Mouse (Mus musculus) G1E-ER4 (cell line): ENCODE measurements around the gene Igfals. TPM values are rescaled to one million over a fixed set of nuclear protein-coding genes. Genes with fewer than 3 reads are reported as not detected.

Source experiments
- GATA1 ChIP-seq: IDR thresholded peaks from one replicate; pipeline ENCODE4 v1.8.0; 2012; ENCODE audit warnings: low read length, inconsistent platforms
- polyA plus RNA-seq: library from polyadenylated mRNA; stranded (reverse); fragments of >175 nt; gene quantifications from 2 replicates; pipeline ENCODE4 v1.2.3, GENCODE M21; 2012

The Igfals gene
- polyA plus RNA-seq, 1 experiment = 0.03 TPM

GRCm38 (mm10) chr17:24896241-24896992 lies 30.6 kb downstream of the Igfals start, which contains the start of gene Nme3:
Nme3 (plus strand) TSS chr17:24896500.
- no peak for TF ChIP-seq GATA1

GRCm38 (mm10) chr17:24896993-24897269 lies 31.1 kb downstream of the Igfals start:
- TF ChIP-seq GATA1 = no peak

- TF ChIP-seq GATA1 = no peak
Observed at GRCm38 (mm10) chr17:24897600-24897999, 31.8 kb downstream of the Igfals start.

GRCm38 (mm10) chr17:24898041-24898854 lies 32.5 kb downstream of the Igfals start:
- no peak for TF ChIP-seq GATA1

GRCm38 (mm10) chr17:24899153-24899552 lies 33.4 kb downstream of the Igfals start:
- no peak for TF ChIP-seq GATA1

- TF ChIP-seq GATA1 = no peak
Observed at GRCm38 (mm10) chr17:24900014-24900413, 34.2 kb downstream of the Igfals start.

GRCm38 (mm10) chr17:24902124-24902523 lies 36.3 kb downstream of the Igfals start:
- TF ChIP-seq GATA1 = no peak

GRCm38 (mm10) chr17:24902671-24903474 lies 37.1 kb downstream of the Igfals start:
- TF ChIP-seq GATA1 = peak; percentile 86

- TF ChIP-seq GATA1 = no peak
Observed at GRCm38 (mm10) chr17:24903767-24904166, 38.0 kb downstream of the Igfals start.

- no peak for TF ChIP-seq GATA1
Observed at GRCm38 (mm10) chr17:24907591-24907990, 41.8 kb downstream of the Igfals start.

GRCm38 (mm10) chr17:24913984-24914383 lies 48.2 kb downstream of the Igfals start:
- no peak for TF ChIP-seq GATA1

GRCm38 (mm10) chr17:24923246-24923645 lies 57.4 kb downstream of the Igfals start:
- TF ChIP-seq GATA1 = no peak

GRCm38 (mm10) chr17:24929506-24929905 lies 63.7 kb downstream of the Igfals start:
- TF ChIP-seq GATA1 = no peak

Other genes with a start within 250 kb of the Igfals start
- gene Tsc2, start 233.4 kb upstream of the Igfals start, polyA plus RNA-seq = 45.3 and 52.6 TPM in 2 replicates
- gene Nthl1, start 233.3 kb upstream of the Igfals start, polyA plus RNA-seq = 24.0 and 31.0 TPM in 2 replicates
- gene Slc9a3r2, start 215.7 kb upstream of the Igfals start, polyA plus RNA-seq = not detected in 2 replicates
- gene Npw, start 207.5 kb upstream of the Igfals start, polyA plus RNA-seq = not detected in 2 replicates
- gene Zfp598, start 196.3 kb upstream of the Igfals start, polyA plus RNA-seq = 90.5 and 98.9 TPM in 2 replicates
- gene Syngr3, start 176.0 kb upstream of the Igfals start, polyA plus RNA-seq = 0.13 TPM in 2 replicates
- gene Gfer, start 169.8 kb upstream of the Igfals start, polyA plus RNA-seq = 149 and 186 TPM in 2 replicates
- 0.33 and 0.89 TPM in 2 replicates for gene Noxo1, start 169.8 kb upstream of the Igfals start, polyA plus RNA-seq
- 25.6 and 35.3 TPM in 2 replicates for gene Tbl3, start 158.3 kb upstream of the Igfals start, polyA plus RNA-seq
- 0.14 and 0.36 TPM in 2 replicates for gene Rnf151, start 147.9 kb upstream of the Igfals start, polyA plus RNA-seq
- gene Rps2, start 147.9 kb upstream of the Igfals start, polyA plus RNA-seq = 2,301 and 3,917 TPM in 2 replicates
- 457 and 647 TPM in 2 replicates for gene Ndufb10, start 141.5 kb upstream of the Igfals start, polyA plus RNA-seq
- gene Rpl3l, start 138.2 kb upstream of the Igfals start, polyA plus RNA-seq = not detected in 2 replicates
- gene Msrb1, start 129.4 kb upstream of the Igfals start, polyA plus RNA-seq = 11.1 and 11.3 TPM in 2 replicates
- gene Hs3st6, start 113.0 kb upstream of the Igfals start, polyA plus RNA-seq = not detected in 2 replicates
- 0.14 TPM in 2 replicates for gene Meiob, start 61.7 kb upstream of the Igfals start, polyA plus RNA-seq
- gene Hagh, start 25.9 kb upstream of the Igfals start, polyA plus RNA-seq = 27.1 and 44.6 TPM in 2 replicates
- gene Fahd1, start 15.6 kb upstream of the Igfals start, polyA plus RNA-seq = 5.3 and 5.9 TPM in 2 replicates
- gene Nubp2, start 20.4 kb downstream of the Igfals start, polyA plus RNA-seq = 61.9 and 127 TPM in 2 replicates
- gene Spsb3, start 20.6 kb downstream of the Igfals start, polyA plus RNA-seq = 37.1 and 46.2 TPM in 2 replicates
- gene Eme2, start 29.1 kb downstream of the Igfals start, polyA plus RNA-seq = 35.4 and 42.9 TPM in 2 replicates
- gene Mrps34, start 29.1 kb downstream of the Igfals start, polyA plus RNA-seq = 151 and 160 TPM in 2 replicates
- gene Nme3, start 30.5 kb downstream of the Igfals start, polyA plus RNA-seq = 30.3 and 35.4 TPM in 2 replicates
- 24.7 and 30.8 TPM in 2 replicates for gene Mapk8ip3, start 71.0 kb downstream of the Igfals start, polyA plus RNA-seq
- gene Jpt2, start 94.7 kb downstream of the Igfals start, polyA plus RNA-seq = 25.6 and 35.6 TPM in 2 replicates
- gene Cramp1l, start 149.8 kb downstream of the Igfals start, polyA plus RNA-seq = 14.0 and 14.3 TPM in 2 replicates
- gene Ift140, start 150.1 kb downstream of the Igfals start, polyA plus RNA-seq = 10.6 and 15.1 TPM in 2 replicates
- gene Tmem204, start 217.6 kb downstream of the Igfals start, polyA plus RNA-seq = not detected in 2 replicates
- gene Telo2, start 250.0 kb downstream of the Igfals start, polyA plus RNA-seq = 37.9 and 40.8 TPM in 2 replicates